Mouse (Mus musculus) embryonic fibroblast, embryonic 13.5 days (primary cell): Measurements from ENCODE around the gene Rab7b. TPM values are rescaled to one million over a fixed set of nuclear protein-coding genes. Genes with fewer than 3 reads are reported as not detected.

Experiments
- H3K27ac ChIP-seq: 2 replicates; pipeline ENCODE4 v1.5.1; 2012; ENCODE audit warnings: low read length, control low read depth, inconsistent platforms; ENCODE audit not compliant: insufficient read depth
- H3K4me1 ChIP-seq: 2 replicates; pipeline ENCODE4 v1.6.1; 2011; ENCODE audit warnings: low read length; ENCODE audit not compliant: control insufficient read depth, insufficient read depth
- H3K4me3 ChIP-seq: 2 replicates; pipeline ENCODE4 v1.5.1; 2011; ENCODE audit warnings: mild to moderate bottlenecking, control low read depth, low read length; ENCODE audit not compliant: insufficient read depth
- CTCF ChIP-seq: IDR thresholded peaks from 2 replicates; pipeline ENCODE4 v1.5.1; 2011; ENCODE audit warnings: mild to moderate bottlenecking, control low read depth, low read length, moderate library complexity, borderline replicate concordance; ENCODE audit not compliant: insufficient read depth
- POLR2A ChIP-seq: IDR thresholded peaks from 2 replicates; pipeline ENCODE4 v1.6.1; 2011; ENCODE audit warnings: low read depth, mild to moderate bottlenecking, control low read depth, low read length, moderate library complexity
- polyA plus RNA-seq: library from polyadenylated mRNA; stranded (reverse); fragments of >200 nt; gene quantifications from 2 replicates; pipeline ENCODE4 v1.2.4, GENCODE M21; 2011; ENCODE audit warnings: low read depth; ENCODE audit not compliant: missing spikeins, insufficient read length

Rab7b gene
- polyA plus RNA-seq, 1 experiment: 19.9 TPM

DNA sequence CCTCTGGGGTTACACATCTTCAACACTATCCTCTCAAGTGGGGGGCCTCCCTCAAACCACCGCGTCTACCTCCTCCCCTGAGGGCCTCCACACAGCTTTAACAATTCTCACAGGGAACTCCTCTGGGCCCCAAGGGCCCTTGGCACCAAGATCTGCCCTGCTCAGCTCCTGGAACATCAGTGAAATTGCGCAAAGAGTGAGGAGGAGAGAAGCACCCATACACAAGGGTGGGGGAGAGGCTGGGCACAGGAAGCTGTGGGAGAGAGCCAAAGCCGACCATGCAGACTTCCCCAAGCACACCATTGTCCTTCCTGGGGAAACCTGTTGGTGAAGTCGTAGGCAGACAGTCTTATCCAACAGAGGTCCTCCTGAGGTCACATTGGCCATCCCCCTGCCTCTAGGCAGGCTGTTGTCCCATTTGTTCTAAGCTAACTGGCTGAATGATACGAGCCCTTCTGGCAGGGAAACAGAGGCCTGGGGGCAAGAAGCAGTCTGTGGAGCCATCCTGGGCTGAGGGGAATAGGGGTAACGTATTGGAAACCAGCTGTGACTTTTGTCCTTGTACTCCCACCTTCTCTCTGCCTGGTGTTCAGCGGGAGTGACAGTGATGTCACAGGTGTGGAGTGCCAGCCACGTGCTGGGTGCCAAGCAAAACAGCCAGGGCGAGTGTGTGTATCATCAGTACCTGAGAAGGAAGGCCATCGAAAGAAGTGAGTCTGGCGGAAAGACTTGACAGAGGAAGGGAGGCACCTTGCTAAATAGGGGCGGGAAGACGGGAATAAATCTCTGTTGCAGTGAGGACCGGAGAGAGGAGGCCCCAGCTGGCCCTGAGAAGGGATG is 61.4 kb downstream of the Rab7b start:
- Histone ChIP-seq H3K27ac (no peak overlapping the region), H3K4me3 (no peak overlapping the region), H3K4me1 (peaks cover 5% of the 10 kb centered on the region)
- TF ChIP-seq CTCF (no peak), POLR2A (no peak)

GRCm38 (mm10) chr1:131751181-131751890 is 62.8 kb downstream of the Rab7b start:
- Histone ChIP-seq H3K4me3 (no peak overlapping the region), H3K27ac (no peak overlapping the region)
- TF ChIP-seq CTCF: no peak
- no peak for TF ChIP-seq POLR2A

DNA sequence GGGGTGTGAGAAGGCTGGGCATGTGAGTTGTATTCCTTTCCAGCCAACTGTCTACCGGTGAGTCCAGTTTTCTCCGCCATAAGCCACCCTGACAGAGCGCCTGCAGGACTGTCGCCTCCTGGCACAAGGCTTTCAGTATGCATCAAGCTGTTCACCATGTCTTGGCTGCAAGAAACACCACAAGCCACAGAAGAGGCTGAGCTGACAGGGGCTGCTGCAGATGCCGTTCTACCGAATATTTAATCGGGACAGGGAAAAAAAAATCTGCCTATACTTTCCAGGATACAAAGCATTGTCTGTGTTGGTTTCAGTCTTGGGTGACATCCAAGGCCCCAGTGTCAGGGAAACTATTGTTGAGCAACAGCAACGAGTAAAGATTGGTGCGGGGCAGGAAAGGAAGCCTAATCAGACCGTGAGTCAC is 63.4 kb downstream of the Rab7b start:
- H3K27ac ChIP-seq: no peak overlapping the region
- TF ChIP-seq POLR2A (no peak), CTCF (no peak)
- H3K4me3 ChIP-seq: no peak overlapping the region
- peaks cover 5% of the 10 kb centered on the region for H3K4me1 ChIP-seq

More at GRCm38 (mm10) chr1:131751181-131751890, 62.8 kb downstream of the Rab7b start:
- H3K4me1 ChIP-seq: peaks cover 5% of the 10 kb centered on the region

- Histone ChIP-seq H3K4me1 (peaks cover 5% of the 10 kb centered on the region), H3K27ac (no peak overlapping the region)
- no peak for TF ChIP-seq POLR2A
- no peak for TF ChIP-seq CTCF
These were observed 65.8 kb downstream of the Rab7b start for GRCm38 (mm10) chr1:131754212-131754829.

GRCm38 (mm10) chr1:131754916-131755315 is 66.4 kb downstream of the Rab7b start:
- TF ChIP-seq POLR2A (no peak), CTCF (no peak)
- no peak overlapping the region for H3K27ac ChIP-seq

More at GRCm38 (mm10) chr1:131754212-131754829, 65.8 kb downstream of the Rab7b start:
- H3K4me3 ChIP-seq: no peak overlapping the region

GRCm38 (mm10) chr1:131757211-131757610 is 68.7 kb downstream of the Rab7b start:
- Histone ChIP-seq H3K4me3 (no peak overlapping the region), H3K4me1 (peaks cover under 1% of the 10 kb centered on the region; the same call in 1 of the 2 replicates), H3K27ac (no peak overlapping the region)
- no peak for TF ChIP-seq POLR2A
- no peak for TF ChIP-seq CTCF

More at GRCm38 (mm10) chr1:131754916-131755315, 66.4 kb downstream of the Rab7b start:
- Histone ChIP-seq H3K4me3 (no peak overlapping the region), H3K4me1 (peaks cover 5% of the 10 kb centered on the region)

DNA sequence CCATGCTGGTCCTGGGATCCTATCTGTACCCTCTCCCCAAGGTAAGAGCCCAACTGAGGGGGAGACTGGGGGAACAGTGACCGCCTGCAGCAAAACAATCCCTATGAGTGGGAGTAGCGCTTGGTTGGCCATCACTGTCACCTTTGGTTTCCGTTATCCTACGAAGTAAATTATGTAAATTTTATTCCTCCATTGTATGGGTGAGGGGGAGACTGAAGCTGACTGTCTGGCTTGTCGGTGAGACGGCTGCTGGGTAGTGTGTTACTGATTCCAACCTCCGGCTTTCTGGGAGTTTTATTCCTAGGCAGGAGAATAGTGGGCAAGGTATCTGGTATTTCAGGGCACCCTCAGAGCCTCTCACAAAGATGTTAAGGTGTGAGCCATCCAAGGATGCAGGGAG is 70.3 kb downstream of the Rab7b start:
- Histone ChIP-seq H3K4me3 (no peak overlapping the region), H3K4me1 (no peaks in the 10 kb centered on the region), H3K27ac (no peak overlapping the region)
- TF ChIP-seq POLR2A: no peak
- TF ChIP-seq CTCF: no peak

DNA sequence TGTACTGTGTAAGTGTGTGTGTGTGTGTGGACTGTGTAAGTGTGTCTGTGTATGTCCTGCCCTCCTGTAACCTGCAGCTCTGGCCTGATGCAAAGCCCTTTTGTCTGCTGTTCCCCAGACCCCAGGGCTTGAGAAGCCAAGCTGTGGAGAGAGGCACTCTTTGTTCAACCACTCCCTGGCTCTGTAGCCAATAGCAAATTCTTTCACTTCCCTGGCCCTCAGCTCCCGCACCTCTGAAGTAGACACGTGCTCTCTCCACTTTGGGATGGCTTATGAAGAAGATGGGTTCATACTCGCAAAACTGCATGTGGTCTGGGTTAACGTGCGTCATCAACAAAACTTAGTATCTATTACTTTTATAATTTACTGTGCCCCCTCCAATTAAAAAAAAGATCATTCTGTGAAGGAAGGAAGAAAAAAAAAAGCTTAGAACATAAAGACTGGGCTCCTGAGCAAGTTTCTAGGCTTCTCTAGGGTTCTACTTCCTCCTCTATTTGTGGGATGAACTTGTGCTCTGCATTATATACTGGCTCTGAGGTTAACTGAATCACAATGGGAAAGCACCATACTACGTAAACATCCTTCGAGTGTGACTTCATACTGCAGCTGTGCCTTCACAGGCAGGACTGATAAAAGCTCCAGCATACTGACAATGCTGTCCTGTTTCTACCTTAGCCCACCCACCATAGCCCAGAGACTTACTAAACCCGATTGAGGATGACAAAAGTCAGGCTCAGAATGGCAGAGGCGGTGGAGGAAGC is 71.4 kb downstream of the Rab7b start:
- Histone ChIP-seq H3K27ac (no peak overlapping the region), H3K4me1 (no peaks in the 10 kb centered on the region), H3K4me3 (no peak overlapping the region)
- no peak for TF ChIP-seq POLR2A
- TF ChIP-seq CTCF: no peak

GRCm38 (mm10) chr1:131760428-131760820 is 71.9 kb downstream of the Rab7b start:
- TF ChIP-seq POLR2A: no peak
- TF ChIP-seq CTCF: no peak
- Histone ChIP-seq H3K4me3 (no peak overlapping the region), H3K27ac (no peak overlapping the region), H3K4me1 (no peaks in the 10 kb centered on the region)
